Mouse (Mus musculus): ENCODE measurements at regions not wholly inside any gene's neighbourhood (a gene's known extent, or its start where the extent isn't known, plus 50 kb on each side); places are given as distances from the start of the nearest gene placed in this dataset.

GRCm38 (mm10) chr13:30067581-30068375 lies 68.5 kb upstream of the Mboat1 start:
- 0 out of 2 replicates have a peak, but pooled peaks have one; percentile 56 for ATAC-seq
- Histone ChIP-seq H3K4me2 (ENCODE audit: low read length) (no peak overlapping the region), H3K27me3 (replicated peaks; ENCODE audit: control insufficient read depth, insufficient read depth, low read length) (no peaks in the 10 kb centered on the region), H3K4me1 (ENCODE audit: control insufficient read depth, insufficient read depth, low read depth, low read length) (no peaks in the 10 kb centered on the region), H3K27ac (ENCODE audit: low read depth, low read length) (no peak overlapping the region), H3K9ac (ENCODE audit: low read depth, low read length) (no peak overlapping the region), H3K4me3 (ENCODE audit: low read length) (no peak overlapping the region), H3K9me3 (ENCODE audit: control insufficient read depth, low read length) (no peaks in the 10 kb centered on the region), H3K36me3 (ENCODE audit: control insufficient read depth, insufficient read depth, low read length) (no peaks in the 10 kb centered on the region)
- WGBS = 67% methylated on average over 6 of the region's 6 CpGs

DNA sequence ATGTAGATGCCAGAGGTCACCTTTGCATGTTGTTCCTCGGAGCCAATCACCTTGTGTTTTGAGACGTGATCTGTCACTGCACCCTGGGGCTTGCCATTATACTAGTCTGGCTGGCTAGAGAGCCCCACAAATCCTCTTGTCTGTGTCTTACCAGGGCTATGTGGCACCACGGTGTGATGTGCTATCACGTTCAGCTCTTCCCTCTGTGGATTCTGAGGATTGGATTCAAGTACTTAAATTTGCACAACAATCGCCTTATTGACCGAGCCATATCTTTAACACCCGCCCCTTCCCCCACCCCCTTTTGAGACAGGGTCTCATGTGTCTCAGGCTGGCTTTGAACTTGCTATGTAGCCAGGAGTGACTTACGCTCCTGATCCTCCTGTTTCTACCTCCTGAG lies 70.8 kb upstream of the Mboat1 start:
- Histone ChIP-seq H3K27me3 (replicated peaks; ENCODE audit: control insufficient read depth, insufficient read depth, low read length) (no peaks in the 10 kb centered on the region), H3K36me3 (ENCODE audit: control insufficient read depth, insufficient read depth, low read length) (no peaks in the 10 kb centered on the region), H3K9ac (ENCODE audit: low read depth, low read length) (no peak overlapping the region), H3K9me3 (ENCODE audit: control insufficient read depth, low read length) (no peaks in the 10 kb centered on the region), H3K4me2 (ENCODE audit: low read length) (no peak overlapping the region), H3K4me3 (ENCODE audit: low read length) (no peak overlapping the region), H3K27ac (ENCODE audit: low read depth, low read length) (no peak overlapping the region), H3K4me1 (ENCODE audit: control insufficient read depth, insufficient read depth, low read depth, low read length) (no peaks in the 10 kb centered on the region)
- WGBS = 49% methylated on average over 8 of the region's 8 CpGs
- ATAC-seq = no peak

GRCm38 (mm10) chr13:30063741-30064140 lies 72.5 kb upstream of the Mboat1 start:
- Histone ChIP-seq H3K36me3 (ENCODE audit: control insufficient read depth, insufficient read depth, low read length) (no peaks in the 10 kb centered on the region), H3K4me3 (ENCODE audit: low read length) (no peak overlapping the region), H3K9ac (ENCODE audit: low read depth, low read length) (no peak overlapping the region), H3K4me1 (ENCODE audit: control insufficient read depth, insufficient read depth, low read depth, low read length) (no peaks in the 10 kb centered on the region), H3K9me3 (ENCODE audit: control insufficient read depth, low read length) (no peaks in the 10 kb centered on the region), H3K4me2 (ENCODE audit: low read length) (no peak overlapping the region), H3K27me3 (replicated peaks; ENCODE audit: control insufficient read depth, insufficient read depth, low read length) (no peaks in the 10 kb centered on the region), H3K27ac (ENCODE audit: low read depth, low read length) (no peak overlapping the region)
- WGBS = 86% methylated on average over 3 of the region's 3 CpGs
- ATAC-seq = no peak

- no peaks in the 10 kb centered on the region for H3K4me1 ChIP-seq (ENCODE audit: control insufficient read depth, insufficient read depth, low read depth, low read length)
- H3K4me2 ChIP-seq (ENCODE audit: low read length) = no peak overlapping the region
- 90% methylated on average over 4 of the region's 4 CpGs for WGBS
- H3K36me3 ChIP-seq (ENCODE audit: control insufficient read depth, insufficient read depth, low read length) = no peaks in the 10 kb centered on the region
- no peak for ATAC-seq
- H3K4me3 ChIP-seq (ENCODE audit: low read length) = no peak overlapping the region
- no peak overlapping the region for H3K9ac ChIP-seq (ENCODE audit: low read depth, low read length)
- H3K27me3 ChIP-seq (replicated peaks; ENCODE audit: control insufficient read depth, insufficient read depth, low read length) = no peaks in the 10 kb centered on the region
- no peak overlapping the region for H3K27ac ChIP-seq (ENCODE audit: low read depth, low read length)
- no peaks in the 10 kb centered on the region for H3K9me3 ChIP-seq (ENCODE audit: control insufficient read depth, low read length)
These were observed 74.0 kb upstream of the Mboat1 start for GRCm38 (mm10) chr13:30062285-30062684.

DNA sequence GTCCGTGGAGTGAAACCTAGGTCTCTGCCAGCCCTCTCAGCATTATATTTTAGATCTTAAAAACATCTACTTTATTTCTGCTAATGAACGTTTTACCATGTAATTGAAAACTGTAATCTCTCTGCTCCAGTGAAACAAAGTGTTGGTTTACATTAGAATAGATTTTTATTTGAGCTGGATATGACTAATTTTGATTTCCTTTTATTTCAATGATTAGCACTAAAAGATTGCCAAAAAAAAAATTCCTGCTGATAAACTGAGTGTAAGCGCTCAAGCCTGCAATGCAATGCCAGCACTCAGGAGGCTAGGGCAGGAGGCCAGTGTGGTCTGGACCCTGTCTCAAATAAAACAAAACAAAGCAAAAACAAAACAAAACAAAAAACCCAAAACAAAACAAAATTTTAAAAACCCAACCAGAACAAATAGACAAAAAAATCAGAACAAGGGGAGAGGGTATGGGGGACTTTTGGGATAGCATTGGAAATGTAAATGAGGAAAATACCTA lies 69.3 kb upstream of the E2f3 start:
- no peaks in the 10 kb centered on the region for H3K4me1 ChIP-seq (ENCODE audit: control insufficient read depth, insufficient read depth, low read depth, low read length)
- no peaks in the 10 kb centered on the region for H3K9me3 ChIP-seq (ENCODE audit: control insufficient read depth, low read length)
- no peak overlapping the region for H3K4me2 ChIP-seq (ENCODE audit: low read length)
- WGBS = 83% methylated on average over 3 of the region's 3 CpGs
- no peak overlapping the region for H3K9ac ChIP-seq (ENCODE audit: low read depth, low read length)
- H3K27ac ChIP-seq (ENCODE audit: low read depth, low read length) = no peak overlapping the region
- ATAC-seq = no peak
- H3K27me3 ChIP-seq (replicated peaks; ENCODE audit: control insufficient read depth, insufficient read depth, low read length) = no peaks in the 10 kb centered on the region
- H3K36me3 ChIP-seq (ENCODE audit: control insufficient read depth, insufficient read depth, low read length) = no peaks in the 10 kb centered on the region
- no peak overlapping the region for H3K4me3 ChIP-seq (ENCODE audit: low read length)

DNA sequence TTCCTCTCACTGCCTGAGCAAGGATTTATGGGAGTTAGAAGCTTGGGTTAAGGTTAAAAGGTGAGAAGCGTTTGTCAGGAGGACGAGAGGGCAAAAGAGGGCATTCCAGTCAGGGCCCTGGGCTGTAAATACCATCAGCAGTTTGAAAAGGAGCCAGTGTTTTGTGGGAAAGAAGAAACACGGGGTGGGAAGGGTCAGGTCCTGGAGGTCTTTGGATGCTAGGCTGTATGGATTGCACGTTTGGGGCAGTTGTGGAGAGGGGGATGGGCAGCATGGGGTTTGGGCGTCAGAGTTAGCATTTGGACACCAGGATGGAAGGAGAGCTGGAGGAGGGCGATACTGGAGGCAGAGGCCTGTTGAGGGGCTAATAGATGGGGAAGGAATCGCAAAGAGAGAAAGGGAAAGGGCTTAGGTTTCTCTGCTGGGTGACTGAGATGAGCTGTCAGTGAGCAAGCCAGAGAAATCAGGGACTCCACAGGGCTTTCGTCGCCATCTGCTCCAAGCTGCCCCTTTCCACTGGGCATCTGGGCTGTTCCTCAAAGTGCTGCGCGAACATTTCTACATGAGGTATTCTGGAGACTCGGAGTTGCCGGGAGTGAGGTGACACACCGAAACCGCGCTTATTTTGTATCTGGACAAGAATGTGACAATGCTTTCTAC lies 66.2 kb upstream of the E2f3 start:
- Histone ChIP-seq H3K27ac (ENCODE audit: low read depth, low read length) (no peak overlapping the region), H3K4me2 (ENCODE audit: low read length) (no peak overlapping the region), H3K36me3 (ENCODE audit: control insufficient read depth, insufficient read depth, low read length) (no peaks in the 10 kb centered on the region), H3K9ac (ENCODE audit: low read depth, low read length) (no peak overlapping the region), H3K9me3 (ENCODE audit: control insufficient read depth, low read length) (no peaks in the 10 kb centered on the region), H3K4me1 (ENCODE audit: control insufficient read depth, insufficient read depth, low read depth, low read length) (no peaks in the 10 kb centered on the region), H3K27me3 (replicated peaks; ENCODE audit: control insufficient read depth, insufficient read depth, low read length) (no peaks in the 10 kb centered on the region), H3K4me3 (ENCODE audit: low read length) (no peak overlapping the region)
- ATAC-seq = peak; percentile 64
- WGBS = 62% methylated on average over 16 of the region's 16 CpGs

GRCm38 (mm10) chr13:30050745-30051508 lies 65.1 kb upstream of the E2f3 start:
- WGBS = 78% methylated on average over 9 of the region's 9 CpGs
- ATAC-seq = no peak

GRCm38 (mm10) chr13:30048260-30048859 lies 62.5 kb upstream of the E2f3 start:
- ATAC-seq = no peak
- Histone ChIP-seq H3K36me3 (ENCODE audit: control insufficient read depth, insufficient read depth, low read length) (no peaks in the 10 kb centered on the region), H3K27ac (ENCODE audit: low read depth, low read length) (no peak overlapping the region), H3K4me3 (ENCODE audit: low read length) (no peak overlapping the region), H3K4me1 (ENCODE audit: control insufficient read depth, insufficient read depth, low read depth, low read length) (no peaks in the 10 kb centered on the region), H3K9me3 (ENCODE audit: control insufficient read depth, low read length) (no peaks in the 10 kb centered on the region), H3K9ac (ENCODE audit: low read depth, low read length) (no peak overlapping the region), H3K4me2 (ENCODE audit: low read length) (no peak overlapping the region), H3K27me3 (replicated peaks; ENCODE audit: control insufficient read depth, insufficient read depth, low read length) (no peaks in the 10 kb centered on the region)
- 87% methylated on average over 11 of the region's 11 CpGs for WGBS

More at GRCm38 (mm10) chr13:30050745-30051508, 65.1 kb upstream of the E2f3 start:
- Histone ChIP-seq H3K27me3 (replicated peaks; ENCODE audit: control insufficient read depth, insufficient read depth, low read length) (no peaks in the 10 kb centered on the region), H3K9ac (ENCODE audit: low read depth, low read length) (no peak overlapping the region), H3K4me3 (ENCODE audit: low read length) (no peak overlapping the region), H3K27ac (ENCODE audit: low read depth, low read length) (no peak overlapping the region), H3K4me1 (ENCODE audit: control insufficient read depth, insufficient read depth, low read depth, low read length) (no peaks in the 10 kb centered on the region), H3K9me3 (ENCODE audit: control insufficient read depth, low read length) (no peaks in the 10 kb centered on the region), H3K36me3 (ENCODE audit: control insufficient read depth, insufficient read depth, low read length) (no peaks in the 10 kb centered on the region), H3K4me2 (ENCODE audit: low read length) (no peak overlapping the region)

Data from hindbrain, embryonic 16.5 days (tissue).